Mouse (Mus musculus) splenic B cell, adult 2 months (primary cell): ENCODE data around the gene Pof1b.

ENCODE experiments used
- DNase-seq: peaks from one replicate; pipeline ENCODE4 v3.0.0-alpha.2; 2011; ENCODE audit warnings: low read depth, low spot score
- H3K27me3 ChIP-seq: 2 replicates; pipeline ENCODE4 v1.6.1; 2012; ENCODE audit warnings: mild to moderate bottlenecking, low read length, moderate library complexity, mixed read lengths; ENCODE audit not compliant: control insufficient read depth, poor library complexity, insufficient read depth, severe bottlenecking
- H3K36me3 ChIP-seq: 2 replicates; pipeline ENCODE4 v1.6.1; 2012; ENCODE audit warnings: mild to moderate bottlenecking, low read length, moderate library complexity, mixed read lengths; ENCODE audit not compliant: control insufficient read depth, poor library complexity, insufficient read depth, severe bottlenecking

The Pof1b gene

DNA sequence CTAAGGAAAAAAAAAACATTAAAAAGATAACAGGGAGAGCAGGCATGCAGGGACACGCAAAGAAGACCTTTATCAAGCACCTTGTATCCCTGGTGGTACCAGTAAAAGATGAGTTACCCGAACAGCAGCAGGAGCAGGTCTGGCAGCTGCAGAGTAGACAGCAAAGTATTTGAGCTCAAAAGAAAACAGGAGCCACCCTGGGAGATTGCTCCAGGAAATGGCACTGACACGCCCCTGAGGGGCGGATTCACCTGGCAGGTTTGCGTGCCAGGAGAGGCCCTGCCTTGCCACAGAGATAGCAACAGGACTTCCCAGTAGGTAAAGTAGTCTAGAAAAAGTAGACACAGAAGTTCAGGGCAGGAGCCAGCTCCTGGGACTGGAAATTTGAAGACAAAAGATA, at the start of gene Pof1b:
Gene Pof1b, minus strand, starts transcription at position 144 of the 400 bp plus-strand sequence.
- no peaks in the 10 kb centered on the region for H3K36me3 ChIP-seq
- no peak for DNase-seq
- H3K27me3 ChIP-seq: no peaks in the 10 kb centered on the region

GRCm38 (mm10) chrX:112716587-112716986, 18.1 kb upstream of the Pof1b start:
- Histone ChIP-seq H3K27me3 (no peaks in the 10 kb centered on the region), H3K36me3 (no peaks in the 10 kb centered on the region)
- no peak for DNase-seq

- Histone ChIP-seq H3K27me3 (no peaks in the 10 kb centered on the region), H3K36me3 (no peaks in the 10 kb centered on the region)
- no peak for DNase-seq
Measured at GRCm38 (mm10) chrX:112694392-112694791, 4.1 kb downstream of the Pof1b start.

- H3K36me3 ChIP-seq: no peaks in the 10 kb centered on the region
- no peak for DNase-seq
Measured at GRCm38 (mm10) chrX:112680605-112681004, 17.8 kb downstream of the Pof1b start.

DNA sequence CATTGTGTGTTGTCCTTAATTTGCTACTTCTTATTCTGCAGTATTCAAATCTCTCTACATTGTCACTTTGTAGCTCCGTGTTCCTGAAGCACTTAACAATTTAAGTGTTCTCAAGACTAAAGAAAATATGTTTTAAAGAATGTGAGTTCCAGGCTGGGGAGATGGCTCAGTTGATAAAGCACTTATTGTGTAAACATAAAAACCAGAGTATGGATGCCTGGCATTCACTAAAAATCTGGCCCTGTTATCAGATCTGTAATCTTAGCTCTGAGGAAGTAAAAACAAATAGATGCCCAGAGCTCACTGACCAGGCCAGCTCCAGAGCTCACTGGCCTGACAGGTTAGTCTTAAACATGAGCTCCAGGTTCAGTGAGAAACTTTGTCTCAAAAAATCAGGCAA, 22.9 kb downstream of the Pof1b start:
- no peak for DNase-seq
- Histone ChIP-seq H3K27me3 (no peaks in the 10 kb centered on the region), H3K36me3 (no peaks in the 10 kb centered on the region)

More at GRCm38 (mm10) chrX:112680605-112681004, 17.8 kb downstream of the Pof1b start:
- no peaks in the 10 kb centered on the region for H3K27me3 ChIP-seq

DNA sequence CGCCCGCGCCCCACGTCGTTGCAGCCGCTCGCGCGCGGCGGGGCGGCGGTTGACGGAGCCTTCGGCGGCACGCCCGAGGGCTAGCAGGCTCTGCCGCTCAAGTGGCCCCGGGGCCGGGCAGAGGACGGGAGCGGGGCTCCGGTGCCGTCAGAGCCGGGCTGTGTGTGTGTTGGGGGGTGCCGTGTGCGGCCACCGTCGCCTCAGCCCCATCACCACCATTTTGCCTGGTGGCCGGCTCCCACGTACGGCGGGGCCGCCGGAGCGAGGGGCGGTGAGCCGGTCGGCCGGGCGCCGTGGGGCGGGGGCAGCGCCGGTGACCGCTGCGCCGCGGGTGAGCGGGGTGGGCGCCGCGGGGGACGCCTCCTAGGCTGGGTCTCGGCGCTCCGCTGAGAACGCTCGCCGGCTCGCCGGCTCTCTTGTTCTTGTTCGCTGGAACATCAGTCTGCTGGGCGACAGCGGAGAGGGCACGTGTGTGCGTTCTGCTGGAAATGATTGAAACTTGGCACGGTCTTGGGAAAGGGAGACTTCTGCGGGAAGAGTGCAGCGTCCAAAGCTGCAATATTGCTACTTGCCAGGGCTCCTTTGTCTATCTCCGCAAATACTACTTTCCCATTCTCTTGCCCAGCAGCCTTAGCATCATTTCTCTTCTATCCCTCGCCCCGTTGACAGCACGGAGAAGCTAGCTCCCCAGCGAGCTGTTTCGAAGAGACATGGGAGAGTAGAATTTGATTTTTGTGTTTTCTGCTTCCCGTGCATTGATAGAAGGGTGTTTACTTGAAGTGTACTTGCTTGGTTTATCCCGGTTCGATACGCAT, 96.9 kb downstream of the Pof1b start:
- H3K27me3 ChIP-seq: no peaks in the 10 kb centered on the region
- no peaks in the 10 kb centered on the region for H3K36me3 ChIP-seq
- DNase-seq: no peak

GRCm38 (mm10) chrX:112600511-112601305, 97.7 kb downstream of the Pof1b start, which contains the start of gene Zfp711:
Gene Zfp711 (plus strand): TSS chrX:112600526.
- no peak for DNase-seq
- Histone ChIP-seq H3K27me3 (no peaks in the 10 kb centered on the region), H3K36me3 (no peaks in the 10 kb centered on the region)
